Mouse (Mus musculus) heart, embryonic 15.5 days (tissue): ENCODE results near the gene Ulk4. TPM values are rescaled to one million over a fixed set of nuclear protein-coding genes. Genes with fewer than 3 reads are reported as not detected.

Experiments
- ATAC-seq: fragments of 200-750 bp; cut with Nextera tagmentation; replicated peaks from 2 replicates; pipeline ENCODE4 v1.8.0; 2017; ENCODE audit warnings: low read depth, moderate TSS enrichment; ENCODE audit not compliant: insufficient number of reproducible peaks, insufficient read depth, low FRiP score
- H3K27ac ChIP-seq: fragments of 300-500 bp; sonication (generic); 2 replicates; pipeline ENCODE4 v1.5.1; 2015; ENCODE audit warnings: mild to moderate bottlenecking, inconsistent platforms
- H3K27me3 ChIP-seq: fragments of 300-500 bp; sonication (generic); 2 replicates; pipeline ENCODE4 v1.6.1; 2015; ENCODE audit warnings: inconsistent platforms
- H3K36me3 ChIP-seq: fragments of 300-500 bp; sonication (generic); 2 replicates; pipeline ENCODE4 v1.6.1; 2015; ENCODE audit warnings: mild to moderate bottlenecking, inconsistent platforms
- H3K4me1 ChIP-seq: fragments of 300-500 bp; sonication (generic); replicated peaks from 2 replicates; pipeline ENCODE4 v1.6.1; 2015; ENCODE audit warnings: inconsistent platforms
- H3K4me2 ChIP-seq: fragments of 300-500 bp; sonication (generic); 2 replicates; pipeline ENCODE4 v1.6.1; 2015; ENCODE audit warnings: inconsistent platforms, mild to moderate bottlenecking, moderate library complexity
- H3K4me3 ChIP-seq: fragments of 300-500 bp; sonication (generic); 2 replicates; pipeline ENCODE4 v1.5.1; 2015; ENCODE audit warnings: mild to moderate bottlenecking, inconsistent platforms
- H3K9ac ChIP-seq: fragments of 300-500 bp; sonication (generic); 2 replicates; pipeline ENCODE4 v1.6.1; 2015; ENCODE audit warnings: mild to moderate bottlenecking, inconsistent platforms
- H3K9me3 ChIP-seq: fragments of 300-500 bp; sonication (generic); replicated peaks from 2 replicates; pipeline ENCODE4 v1.6.1; 2016; ENCODE audit warnings: inconsistent platforms
- WGBS: fragments of 180-500 bp; shearing (Covaris S2); methylation state at CpG from one replicate; pipeline ENCODE4 v1.1.7; 2015; ENCODE audit warnings: mixed read lengths; 5-methylcytosine and 5-hydroxymethylcytosine counted together
- polyA plus RNA-seq: library from polyadenylated mRNA; unstranded; fragments of >200 nt; fragmentation: Nextera tagmentation; extraction: Ambion mirVana; gene quantifications from 2 replicates; pipeline ENCODE4 v1.2.1, GENCODE M21; 2015

The Ulk4 gene
- polyA plus RNA-seq, 1 experiment from 2014 or later: 89.3 TPM

- ATAC-seq: no peak
- H3K4me2 ChIP-seq: no peak overlapping the region
- H3K9me3 ChIP-seq: no peaks in the 10 kb centered on the region
- H3K27ac ChIP-seq: no peak overlapping the region
- H3K36me3 ChIP-seq: no peaks in the 10 kb centered on the region
- WGBS: 77% methylated on average over 10 of the region's 10 CpGs
- peaks cover 2% of the 10 kb centered on the region; the same call in 1 of the 2 replicates for H3K4me1 ChIP-seq
- no peak overlapping the region for H3K9ac ChIP-seq
- no peak overlapping the region for H3K4me3 ChIP-seq
- H3K27me3 ChIP-seq: no peaks in the 10 kb centered on the region
Observed at GRCm38 (mm10) chr9:121032322-121032964, 244.6 kb downstream of the Ulk4 start.

DNA sequence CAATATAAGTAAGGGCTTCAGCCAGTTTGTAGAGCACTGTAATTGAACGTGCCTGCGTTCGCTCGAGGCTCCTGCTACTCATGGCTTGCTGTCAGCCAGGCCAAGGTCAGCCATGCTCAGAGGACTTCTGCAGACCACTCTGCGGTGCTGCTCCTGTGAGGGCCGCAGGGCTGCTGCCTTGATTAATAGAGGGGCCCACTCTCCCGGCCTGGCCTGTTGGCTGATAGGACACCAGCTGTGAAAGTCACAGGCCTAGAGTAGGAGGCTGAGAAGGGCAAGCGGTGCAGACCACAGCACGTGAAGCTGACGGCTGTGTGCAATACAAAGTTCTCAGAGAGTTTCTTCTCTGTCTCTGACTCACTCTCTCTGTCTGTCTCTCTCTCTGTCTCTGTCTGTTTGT is 246.0 kb downstream of the Ulk4 start:
- no peak overlapping the region for H3K9ac ChIP-seq
- H3K4me2 ChIP-seq: no peak overlapping the region
- H3K4me1 ChIP-seq: peaks cover 2% of the 10 kb centered on the region; the same call in 1 of the 2 replicates
- H3K4me3 ChIP-seq: no peak overlapping the region
- H3K36me3 ChIP-seq: no peaks in the 10 kb centered on the region
- H3K9me3 ChIP-seq: no peaks in the 10 kb centered on the region
- H3K27me3 ChIP-seq: no peaks in the 10 kb centered on the region
- WGBS: 37% methylated on average over 10 of the region's 10 CpGs
- ATAC-seq: no peak; the same call in 1 of the 2 replicates
- no peak overlapping the region for H3K27ac ChIP-seq

GRCm38 (mm10) chr9:121029786-121030185 is 247.2 kb downstream of the Ulk4 start:
- no peaks in the 10 kb centered on the region for H3K27me3 ChIP-seq
- no peaks in the 10 kb centered on the region for H3K36me3 ChIP-seq
- WGBS: 61% methylated on average over 9 of the region's 9 CpGs
- H3K4me2 ChIP-seq: no peak overlapping the region
- no peak overlapping the region for H3K27ac ChIP-seq
- peaks cover 2% of the 10 kb centered on the region; the same call in 1 of the 2 replicates for H3K4me1 ChIP-seq
- H3K9ac ChIP-seq: no peak overlapping the region
- H3K4me3 ChIP-seq: no peak overlapping the region
- ATAC-seq: no peak
- H3K9me3 ChIP-seq: no peaks in the 10 kb centered on the region

DNA sequence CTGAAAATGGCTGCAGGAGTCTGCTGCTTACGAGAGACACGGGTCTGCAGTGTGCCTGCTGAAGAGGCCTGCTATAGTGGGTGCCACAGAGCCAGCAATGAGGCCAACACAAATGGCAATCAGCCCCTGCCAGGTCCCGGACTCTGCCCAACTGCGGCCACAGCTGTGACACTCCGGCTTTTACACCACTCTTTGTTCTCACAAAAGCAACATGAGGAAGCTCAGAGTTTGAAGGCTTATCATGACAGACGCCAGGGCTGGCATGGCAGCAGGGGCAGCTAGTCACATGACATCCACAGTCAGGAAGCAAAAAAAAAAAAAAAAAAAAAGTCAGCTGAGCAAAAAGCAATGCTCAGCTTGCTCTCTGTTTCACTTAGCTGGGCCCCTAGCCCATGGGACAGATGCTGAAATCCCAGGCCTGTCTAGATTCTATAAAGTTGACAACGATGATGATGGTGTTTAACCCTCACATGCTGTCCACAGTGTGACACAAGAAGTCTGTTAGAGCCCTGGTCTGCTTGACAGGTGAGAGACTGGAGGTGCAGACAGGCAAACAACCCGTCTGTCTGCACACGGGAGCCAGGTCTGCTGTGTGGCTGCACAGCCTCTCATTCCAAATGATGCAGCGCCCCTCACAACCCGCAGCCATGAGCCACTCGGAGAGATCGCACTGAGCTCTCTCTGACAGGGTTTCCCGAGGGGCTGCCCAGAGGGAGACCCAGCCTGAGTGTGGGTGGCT is 253.3 kb downstream of the Ulk4 start:
- Histone ChIP-seq H3K4me2 (no peak overlapping the region), H3K9ac (no peak overlapping the region), H3K4me1 (peaks cover 15% of the 10 kb centered on the region), H3K4me3 (no peak overlapping the region), H3K9me3 (no peaks in the 10 kb centered on the region), H3K36me3 (no peaks in the 10 kb centered on the region), H3K27me3 (no peaks in the 10 kb centered on the region), H3K27ac (peak overlapping the region; percentile 46)
- ATAC-seq: peak; percentile 50
- 46% methylated on average over 14 of the region's 14 CpGs for whole genome bisulfite sequencing

GRCm38 (mm10) chr9:121020360-121020759 is 256.6 kb downstream of the Ulk4 start:
- WGBS: 80% methylated on average over 11 of the region's 11 CpGs
- Histone ChIP-seq H3K4me1 (peaks cover 19% of the 10 kb centered on the region), H3K4me2 (no peak overlapping the region), H3K9ac (no peak overlapping the region), H3K27ac (no peak overlapping the region), H3K27me3 (no peaks in the 10 kb centered on the region), H3K36me3 (no peaks in the 10 kb centered on the region), H3K9me3 (no peaks in the 10 kb centered on the region), H3K4me3 (no peak overlapping the region)
- ATAC-seq: no peak

GRCm38 (mm10) chr9:121019932-121020331 is 257.1 kb downstream of the Ulk4 start:
- no peaks in the 10 kb centered on the region for H3K36me3 ChIP-seq
- no peak overlapping the region for H3K4me3 ChIP-seq
- H3K4me1 ChIP-seq: peaks cover 19% of the 10 kb centered on the region
- ATAC-seq: no peak
- H3K9me3 ChIP-seq: no peaks in the 10 kb centered on the region
- no peak overlapping the region for H3K27ac ChIP-seq
- H3K9ac ChIP-seq: no peak overlapping the region
- H3K4me2 ChIP-seq: no peak overlapping the region
- no peaks in the 10 kb centered on the region for H3K27me3 ChIP-seq
- 85% methylated on average over 13 of the region's 13 CpGs for WGBS

GRCm38 (mm10) chr9:121018524-121019315 is 258.3 kb downstream of the Ulk4 start:
- no peak overlapping the region for H3K4me2 ChIP-seq
- H3K27me3 ChIP-seq: no peaks in the 10 kb centered on the region
- ATAC-seq: no peak
- no peak overlapping the region for H3K27ac ChIP-seq
- no peaks in the 10 kb centered on the region for H3K36me3 ChIP-seq
- no peak overlapping the region for H3K9ac ChIP-seq
- peaks cover 15% of the 10 kb centered on the region for H3K4me1 ChIP-seq
- no peak overlapping the region for H3K4me3 ChIP-seq
- 74% methylated on average over 2 of the region's 2 CpGs for WGBS
- no peaks in the 10 kb centered on the region for H3K9me3 ChIP-seq

DNA sequence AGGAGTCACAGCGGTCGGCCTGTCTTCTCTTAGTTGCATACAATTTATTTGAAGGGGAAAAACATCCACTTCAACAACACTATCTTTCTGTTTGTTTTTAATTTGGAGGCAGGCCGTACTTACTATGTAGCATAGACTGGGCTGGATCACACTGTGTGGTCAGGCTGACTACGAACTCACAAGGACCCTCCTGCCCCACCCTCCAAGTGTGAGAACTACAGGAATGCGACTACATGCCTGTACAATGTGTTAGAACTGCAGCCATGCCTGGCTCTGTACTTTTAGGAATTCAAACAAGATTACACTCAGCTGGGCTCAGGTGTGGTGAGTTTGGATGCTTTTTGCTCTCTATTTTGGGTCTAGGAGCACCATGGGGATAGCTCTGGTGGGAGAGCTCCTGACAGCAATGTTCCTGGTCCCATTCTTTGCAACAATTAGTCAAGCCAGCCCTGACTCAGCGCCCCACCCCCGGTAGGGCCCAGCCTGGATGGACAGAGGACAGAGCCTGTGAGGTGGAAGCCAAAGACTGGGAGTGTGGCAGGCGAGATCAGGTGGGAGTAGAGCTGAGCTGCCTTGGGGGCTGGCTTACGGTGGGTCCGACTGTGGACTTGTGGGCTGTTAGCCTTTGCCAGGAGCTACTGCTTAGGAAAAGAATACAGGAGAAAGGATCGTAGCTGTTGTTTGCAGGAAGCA is 261.0 kb downstream of the Ulk4 start:
- H3K27me3 ChIP-seq: no peaks in the 10 kb centered on the region
- H3K4me2 ChIP-seq: no peak overlapping the region
- H3K4me1 ChIP-seq: peaks cover 5% of the 10 kb centered on the region
- H3K4me3 ChIP-seq: no peak overlapping the region
- H3K9me3 ChIP-seq: no peaks in the 10 kb centered on the region
- no peak for ATAC-seq
- H3K36me3 ChIP-seq: no peaks in the 10 kb centered on the region
- WGBS: 61% methylated on average over 11 of the region's 11 CpGs
- no peak overlapping the region for H3K9ac ChIP-seq
- H3K27ac ChIP-seq: no peak overlapping the region

DNA sequence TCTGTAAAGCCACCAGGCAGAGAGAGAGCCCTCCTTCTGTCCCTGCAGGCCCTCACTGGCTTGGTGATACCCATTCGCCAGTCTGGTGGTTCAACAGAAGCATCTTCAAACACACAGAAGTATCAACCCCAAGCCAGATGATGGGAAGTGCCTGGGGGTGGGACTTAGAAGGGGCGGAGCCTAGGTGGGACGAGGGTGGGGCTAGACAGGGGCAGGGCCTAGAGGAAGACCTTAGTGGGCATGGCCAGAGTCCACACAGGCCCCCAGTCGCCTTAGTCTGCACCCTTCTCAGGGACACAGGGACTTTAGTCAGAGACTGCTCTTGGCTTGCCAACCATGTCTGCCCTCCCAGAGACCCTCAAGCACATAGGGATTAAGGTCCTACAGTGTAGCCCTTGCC is 265.5 kb downstream of the Ulk4 start:
- H3K4me3 ChIP-seq: no peak overlapping the region
- no peak overlapping the region for H3K9ac ChIP-seq
- WGBS: 50% methylated on average over 4 of the region's 4 CpGs
- no peaks in the 10 kb centered on the region for H3K27me3 ChIP-seq
- H3K36me3 ChIP-seq: no peaks in the 10 kb centered on the region
- H3K27ac ChIP-seq: no peak overlapping the region
- no peaks in the 10 kb centered on the region for H3K9me3 ChIP-seq
- H3K4me2 ChIP-seq: no peak overlapping the region
- H3K4me1 ChIP-seq: peaks cover 5% of the 10 kb centered on the region
- ATAC-seq: no peak

GRCm38 (mm10) chr9:121010544-121010943 is 266.5 kb downstream of the Ulk4 start:
- no peak overlapping the region for H3K4me2 ChIP-seq
- 49% methylated on average over 3 of the region's 3 CpGs for WGBS

GRCm38 (mm10) chr9:121005961-121006360 is 271.0 kb downstream of the Ulk4 start:
- no peaks in the 10 kb centered on the region for H3K36me3 ChIP-seq
- H3K4me2 ChIP-seq: no peak overlapping the region
- no peak overlapping the region for H3K9ac ChIP-seq
- H3K27me3 ChIP-seq: no peaks in the 10 kb centered on the region
- no peak overlapping the region for H3K4me3 ChIP-seq
- no peaks in the 10 kb centered on the region for H3K9me3 ChIP-seq
- no peak overlapping the region for H3K27ac ChIP-seq
- 70% methylated on average over 7 of the region's 7 CpGs for WGBS
- ATAC-seq: no peak
- peaks cover 11% of the 10 kb centered on the region for H3K4me1 ChIP-seq

More at GRCm38 (mm10) chr9:121010544-121010943, 266.5 kb downstream of the Ulk4 start:
- H3K4me1 ChIP-seq: no peaks in the 10 kb centered on the region
- no peak overlapping the region for H3K4me3 ChIP-seq
- no peak for ATAC-seq
- H3K9me3 ChIP-seq: no peaks in the 10 kb centered on the region
- no peak overlapping the region for H3K9ac ChIP-seq
- no peak overlapping the region for H3K27ac ChIP-seq
- H3K36me3 ChIP-seq: no peaks in the 10 kb centered on the region
- H3K27me3 ChIP-seq: no peaks in the 10 kb centered on the region
